Mouse (Mus musculus) ES-E14 (cell line): ENCODE measurements around the gene Ell3.

Source experiments
- CHD2 ChIP-seq: IDR thresholded peaks from 2 replicates; pipeline ENCODE4 v1.6.1; 2014; ENCODE audit warnings: mild to moderate bottlenecking, low read depth, low read length, inconsistent platforms
- MAFK ChIP-seq: IDR thresholded peaks from 2 replicates; pipeline ENCODE4 v1.6.1; 2014; ENCODE audit warnings: mild to moderate bottlenecking, low read depth, low read length, inconsistent platforms; ENCODE audit not compliant: insufficient read depth
- ZC3H11A ChIP-seq: IDR thresholded peaks from 2 replicates; pipeline ENCODE4 v1.6.1; 2012; ENCODE audit warnings: low read depth, mild to moderate bottlenecking, inconsistent platforms, low read length, borderline replicate concordance

DNA sequence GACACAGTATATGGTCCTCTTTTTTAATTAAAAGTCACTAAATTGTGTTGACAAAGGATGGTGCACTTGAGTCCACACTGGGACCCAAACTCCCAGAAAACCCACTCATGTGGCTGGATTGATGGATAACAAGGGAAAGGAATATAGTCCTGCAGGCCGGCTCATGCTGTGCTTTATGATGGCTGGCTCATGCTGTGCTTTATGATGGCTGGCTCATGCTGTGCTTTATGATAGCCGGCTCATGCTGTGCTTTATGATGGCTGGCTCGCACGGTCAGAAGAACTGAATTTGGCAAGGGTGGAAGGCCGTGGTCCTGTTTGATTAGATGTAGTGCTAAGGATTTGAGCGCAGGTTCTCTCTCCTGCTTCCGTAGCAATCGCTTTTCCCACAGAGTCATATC lies 39.5 kb upstream of the Ell3 start:
- TF ChIP-seq ZC3H11A (no peak), MAFK (no peak), CHD2 (no peak)
